Mouse (Mus musculus) kidney, postnatal 10 days (tissue): ENCODE results near the gene Mrgpre.

ENCODE experiments used
- DNase-seq: peaks from one replicate; pipeline ENCODE4 v3.0.0; 2021; ENCODE audit warnings: mixed read lengths

The Mrgpre gene

DNA sequence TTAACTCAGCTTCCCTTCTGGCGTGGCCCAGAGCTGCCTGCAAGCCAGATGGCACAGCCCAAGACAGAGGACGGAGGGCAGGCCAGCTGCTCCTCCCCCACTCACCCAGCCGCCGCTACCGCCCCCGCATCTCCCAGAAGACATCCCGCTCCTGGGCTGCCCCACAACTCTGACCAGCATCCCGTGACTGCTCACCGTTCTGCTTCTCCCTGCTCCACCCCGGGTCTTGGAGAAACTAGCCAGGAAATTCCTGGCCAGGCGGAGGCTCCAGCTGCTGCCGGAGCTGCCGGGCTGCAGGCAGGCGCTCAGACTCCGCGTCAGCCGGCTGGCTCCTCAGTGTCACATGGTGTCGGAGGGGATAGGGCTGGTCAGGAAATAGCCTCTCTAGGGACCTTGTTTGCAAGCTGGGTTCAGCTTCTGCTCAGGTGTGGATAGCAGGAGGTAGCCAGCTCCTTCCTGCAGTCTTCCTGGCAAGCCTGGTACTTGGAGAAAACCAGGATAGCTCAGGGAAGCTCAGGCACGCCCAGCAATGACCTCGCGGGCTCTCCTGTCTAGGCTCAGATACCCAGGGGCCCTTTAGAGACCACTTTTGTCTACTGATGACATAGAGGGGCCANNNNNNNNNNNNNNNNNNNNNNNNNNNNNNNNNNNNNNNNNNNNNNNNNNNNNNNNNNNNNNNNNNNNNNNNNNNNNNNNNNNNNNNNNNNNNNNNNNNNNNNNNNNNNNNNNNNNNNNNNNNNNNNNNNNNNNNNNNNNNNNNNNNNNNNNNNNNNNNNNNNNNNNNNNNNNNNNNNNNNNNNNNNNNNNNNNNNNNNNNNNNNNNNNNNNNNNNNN, at the start of gene Mrgpre:
Mrgpre (minus strand) TSS at position 505 of the 834 bp plus-strand sequence.
- DNase-seq = peak; percentile 90

- no peak for DNase-seq
These were observed 49.4 kb upstream of the Mrgpre start for GRCm38 (mm10) chr7:143833581-143834190.

DNA sequence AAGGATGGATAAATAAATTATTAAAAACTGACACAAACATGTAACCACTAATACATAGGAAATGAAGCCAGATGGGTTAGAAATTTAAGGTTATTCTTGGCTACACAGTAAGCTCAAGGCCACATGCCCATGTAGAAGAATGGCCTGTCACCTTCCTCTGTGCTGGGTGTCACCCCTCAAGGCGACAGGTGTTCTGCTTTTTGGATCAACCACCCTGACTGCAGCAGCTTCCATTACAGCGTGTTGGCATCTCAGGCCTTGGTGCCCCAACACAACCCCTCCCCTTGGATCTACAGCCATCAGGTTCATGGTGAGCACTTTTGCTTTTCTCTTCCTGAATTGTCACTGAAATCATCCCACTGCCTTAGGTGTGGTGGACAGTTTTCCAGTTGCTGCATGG, 48.3 kb upstream of the Mrgpre start:
- no peak for DNase-seq

- DNase-seq = peak; percentile 27
These were observed 47.9 kb upstream of the Mrgpre start for GRCm38 (mm10) chr7:143832196-143832595.

DNA sequence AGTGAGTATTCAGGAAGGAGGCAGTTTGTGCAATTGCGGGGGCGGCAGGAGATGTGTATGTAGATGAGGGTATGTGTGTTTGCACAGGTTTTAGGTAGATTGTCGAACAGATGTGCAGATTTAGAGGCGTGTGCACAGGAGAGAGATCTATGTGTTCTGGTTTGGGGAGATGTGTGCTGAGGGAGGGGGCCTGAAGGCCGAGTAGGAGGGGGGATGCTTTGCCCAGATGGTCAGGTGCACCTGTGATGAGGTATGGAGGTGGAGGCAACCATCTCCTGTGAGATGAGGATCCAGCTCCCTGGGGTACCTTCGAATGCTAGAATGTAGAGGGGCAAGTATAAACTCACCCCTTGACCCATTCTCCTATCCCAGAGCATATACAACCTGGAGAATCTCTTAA, 46.1 kb upstream of the Mrgpre start:
- no peak for DNase-seq

DNA sequence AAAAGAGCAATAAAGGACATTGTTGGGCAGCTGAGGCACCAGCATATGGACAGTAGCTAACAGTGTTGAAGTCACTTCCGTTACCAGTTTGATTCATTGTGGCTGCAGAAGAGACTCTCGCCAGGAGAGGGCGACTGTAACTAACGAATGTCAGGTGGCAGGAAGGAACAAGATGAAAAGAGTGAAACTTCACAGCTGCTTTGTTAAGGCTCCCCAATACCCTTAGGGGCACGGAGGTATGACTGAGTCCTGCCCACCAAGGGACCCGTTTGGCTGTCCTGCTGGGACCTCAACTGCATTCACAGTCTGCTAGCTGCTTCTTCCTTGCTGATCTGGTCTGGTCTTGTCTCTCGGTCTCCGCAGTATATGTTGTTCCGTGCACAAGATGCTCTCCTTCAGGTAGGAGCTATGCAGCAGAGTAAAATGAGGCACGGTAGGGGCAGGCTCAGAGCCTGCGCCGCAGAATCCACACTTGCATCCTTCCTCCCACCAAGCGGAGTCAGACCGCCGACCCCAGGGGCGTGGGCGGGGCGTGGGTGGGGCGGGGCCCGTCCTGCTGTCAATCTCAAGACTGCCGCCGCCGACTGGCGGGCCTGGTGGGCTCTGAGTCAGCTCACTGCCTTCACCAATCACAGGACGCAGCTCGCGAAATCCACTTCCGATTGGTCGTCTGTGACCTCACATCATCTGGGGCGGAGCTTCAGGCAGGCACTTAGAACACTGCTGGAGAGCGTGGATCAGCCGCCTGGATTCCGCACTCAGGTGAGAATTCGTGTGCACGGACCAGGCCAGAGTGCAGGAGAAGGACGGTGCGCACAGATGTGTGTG, 45.4 kb upstream of the Mrgpre start:
- peak; percentile 96 for DNase-seq

DNA sequence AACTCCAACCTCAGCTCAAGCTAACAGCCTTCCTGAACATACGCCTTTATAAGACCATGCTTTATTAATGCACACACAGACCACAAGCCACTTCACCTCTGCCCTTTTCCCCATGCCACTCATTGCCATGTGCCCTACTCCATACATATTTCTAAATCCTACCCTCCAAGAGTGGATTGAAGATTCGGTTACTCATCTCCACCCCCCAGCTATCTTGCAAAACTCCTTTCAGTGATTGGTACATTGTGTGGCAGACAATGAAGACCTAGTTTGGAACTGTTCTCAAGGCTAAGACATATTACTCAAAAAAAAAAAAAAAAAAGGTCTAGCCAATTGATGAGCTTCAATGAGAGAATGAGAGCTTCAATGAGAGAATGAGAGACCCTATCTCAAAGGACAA, 42.7 kb upstream of the Mrgpre start:
- DNase-seq = no peak

DNA sequence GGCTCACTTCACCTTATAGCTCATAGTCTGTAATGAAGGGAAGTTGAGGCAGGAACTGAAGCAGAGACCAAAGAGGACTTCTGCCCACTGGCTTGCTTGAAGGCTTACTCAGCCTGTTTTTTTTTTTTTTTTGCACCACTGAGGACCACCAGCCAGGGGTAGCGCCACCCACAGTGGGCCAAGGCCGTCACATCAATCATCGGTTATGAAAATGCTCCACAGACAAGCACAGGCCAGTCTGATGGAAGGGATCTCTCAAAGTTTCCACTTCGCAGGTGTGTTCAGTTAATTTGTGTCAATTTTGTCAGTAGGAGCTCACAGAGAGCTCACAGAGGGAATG, 38.9 kb upstream of the Mrgpre start:
- no peak for DNase-seq

DNA sequence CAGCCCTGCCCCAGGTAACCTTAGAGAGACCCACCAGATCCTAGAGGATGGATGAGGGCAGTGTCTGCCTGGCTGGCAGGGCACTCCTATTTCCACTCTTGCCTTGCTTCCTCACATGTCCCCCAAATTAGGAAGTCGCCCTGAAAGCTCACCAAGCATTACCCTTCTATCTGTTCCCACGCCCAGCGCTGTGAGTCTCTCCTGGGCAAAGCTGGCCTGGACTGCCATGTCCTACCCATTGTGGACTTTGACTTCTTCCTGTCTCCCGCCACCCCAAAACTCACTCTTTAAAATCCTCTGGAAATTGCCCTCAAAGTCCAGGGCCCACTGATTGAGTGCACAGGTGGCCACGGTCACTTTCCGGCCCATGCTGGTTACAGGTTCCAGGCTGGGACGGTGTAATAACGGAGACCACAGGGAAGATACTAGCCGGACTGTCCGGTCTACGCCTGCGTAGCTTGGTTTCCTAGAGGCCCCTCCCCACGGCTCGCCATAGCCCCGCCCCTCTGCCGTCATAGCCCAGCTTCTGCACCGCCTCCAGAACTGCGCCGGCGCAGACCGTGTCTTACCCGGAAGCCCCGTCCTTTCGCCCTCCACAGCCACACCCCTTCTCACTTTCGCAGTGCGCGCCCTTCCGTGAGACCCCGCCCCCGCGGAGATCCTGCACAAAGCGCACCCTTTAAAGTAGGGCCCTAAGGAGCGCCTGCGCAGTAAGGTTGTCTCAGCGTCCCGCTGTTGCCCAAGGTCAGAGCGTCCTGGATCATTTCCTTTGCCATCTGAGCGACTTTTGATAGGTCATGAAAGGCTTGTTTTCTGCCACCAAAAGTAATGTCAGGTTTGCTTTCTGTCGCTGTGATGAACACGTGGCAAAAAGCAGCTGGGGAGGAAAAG, 38.3 kb upstream of the Mrgpre start, which contains the start of the genes Nadsyn1 and Dhcr7:
Nadsyn1 (minus strand) TSS at position 475 of the 891 bp plus-strand sequence.
Dhcr7 (plus strand) TSS at position 771 of the 891 bp plus-strand sequence.
- peak; percentile 100 for DNase-seq

DNA sequence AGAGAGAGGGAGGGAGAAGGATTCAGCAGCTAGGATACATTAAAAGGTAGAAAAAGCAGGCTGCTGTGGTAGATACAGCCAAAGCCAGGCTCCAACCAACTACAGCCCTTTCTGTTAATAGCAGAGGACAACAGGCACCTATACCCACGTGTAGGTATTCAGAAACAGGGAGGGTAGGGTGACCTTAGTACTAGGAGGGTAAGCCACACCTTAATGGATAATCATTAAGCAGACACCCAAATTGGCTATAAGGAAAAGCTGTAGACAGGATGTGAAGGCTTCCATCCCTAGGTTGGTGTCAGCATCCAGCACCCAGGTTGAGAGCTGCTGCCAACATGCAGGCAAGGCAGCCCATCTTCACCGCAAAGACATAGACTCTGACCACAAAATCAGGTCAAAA, 36.9 kb upstream of the Mrgpre start:
- no peak for DNase-seq

DNA sequence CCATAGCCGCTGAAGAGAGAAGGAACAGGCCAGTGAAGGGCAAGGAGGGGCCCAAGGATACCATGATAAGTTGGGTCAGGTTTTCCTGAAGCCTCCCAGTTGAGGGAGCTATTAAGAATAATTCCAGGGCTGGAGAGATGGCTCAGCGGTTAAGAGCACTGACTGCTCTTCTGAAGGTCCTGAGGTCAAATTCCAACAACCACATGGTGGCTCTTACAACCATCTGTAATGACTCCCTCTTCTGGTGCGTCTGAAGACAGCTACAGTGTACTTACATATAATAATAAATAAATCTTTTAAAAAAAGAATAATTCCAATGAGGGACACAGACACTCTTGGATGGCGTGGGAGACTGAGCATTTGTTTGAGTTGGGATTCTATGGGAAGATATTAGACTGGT, 34.9 kb upstream of the Mrgpre start:
- DNase-seq = no peak

DNA sequence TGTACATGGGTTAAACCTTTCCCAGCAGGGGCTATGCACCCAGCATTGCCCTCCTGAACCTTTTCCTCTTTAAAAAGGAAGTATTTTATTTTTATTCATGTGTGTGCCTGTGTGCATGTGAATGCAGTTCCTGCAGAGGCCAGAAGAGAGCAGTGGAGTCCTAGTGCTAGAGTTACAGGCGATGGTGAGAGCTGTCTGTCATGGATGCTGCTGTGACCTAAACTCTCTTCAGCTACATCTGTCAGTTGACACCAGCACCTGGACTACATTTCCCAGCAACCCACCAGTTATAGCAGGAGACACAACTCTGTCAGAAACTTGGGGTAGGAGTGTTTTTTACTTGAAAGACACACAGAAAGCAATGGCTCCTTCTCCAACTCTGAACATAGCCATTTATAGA, 24.6 kb upstream of the Mrgpre start:
- DNase-seq = peak; percentile 37

GRCm38 (mm10) chr7:143805199-143805624, 20.9 kb upstream of the Mrgpre start:
- DNase-seq = peak; percentile 39

DNA sequence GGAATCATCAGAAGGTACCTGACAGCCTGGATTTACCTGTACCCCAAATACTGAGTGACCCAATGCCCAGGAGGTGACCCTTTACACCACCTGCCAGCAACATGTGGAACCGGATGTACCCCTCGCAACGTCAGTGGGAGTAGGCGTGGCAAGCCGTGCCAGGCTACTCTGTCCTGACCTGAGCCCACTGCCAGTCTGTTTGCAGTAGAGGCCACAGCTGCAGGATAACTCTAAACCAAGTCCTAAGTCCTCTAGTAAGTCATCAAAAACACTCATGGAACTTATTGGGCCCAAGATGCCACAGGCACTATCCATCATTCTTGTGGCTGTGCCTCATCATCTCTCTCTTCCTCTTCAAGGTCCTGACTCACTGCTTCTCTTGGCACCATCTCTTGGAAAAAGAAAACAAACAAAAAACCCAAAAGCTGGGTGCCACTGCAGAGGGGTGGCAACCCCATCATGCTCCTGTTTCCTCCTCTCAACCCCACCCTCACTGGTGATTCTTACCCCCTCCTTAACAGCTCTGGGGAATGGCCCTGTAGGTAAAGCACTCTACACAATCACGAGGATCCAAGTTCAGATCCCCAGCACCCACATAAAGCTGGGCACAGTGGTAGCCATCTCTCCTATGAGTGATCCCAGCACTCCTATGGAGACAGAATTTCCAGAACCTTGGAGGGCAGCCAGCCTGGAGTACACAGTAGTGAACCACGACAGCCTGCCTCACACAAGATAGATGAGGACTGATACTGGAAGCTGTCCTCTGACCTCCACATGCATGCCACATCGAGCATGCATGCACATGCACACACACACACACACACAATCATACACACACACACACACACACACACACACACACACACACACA, 17.1 kb upstream of the Mrgpre start:
- DNase-seq = no peak

- no peak for DNase-seq
These were observed 16.5 kb upstream of the Mrgpre start for GRCm38 (mm10) chr7:143800770-143801169.

GRCm38 (mm10) chr7:143798783-143799182, 14.5 kb upstream of the Mrgpre start:
- no peak for DNase-seq

DNA sequence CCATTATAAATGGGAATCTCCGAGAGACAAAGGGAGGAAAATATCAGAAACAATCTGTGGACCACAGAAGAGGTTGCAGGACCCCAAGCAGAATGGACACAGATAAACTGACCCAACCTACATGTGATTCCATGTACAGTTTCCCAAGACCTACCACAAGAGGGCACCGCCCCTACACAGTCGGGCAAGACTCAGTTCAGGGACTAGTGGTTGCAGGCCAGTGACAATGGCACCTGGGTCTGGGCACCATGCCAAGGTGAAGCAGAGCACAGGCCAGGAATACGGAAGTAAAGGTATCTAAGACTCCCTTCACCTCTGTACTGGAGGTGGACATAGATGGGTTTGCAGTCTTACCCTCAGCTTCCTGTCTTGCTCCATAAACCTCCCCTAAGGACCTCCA, 8.8 kb upstream of the Mrgpre start:
- DNase-seq = peak; percentile 81

DNA sequence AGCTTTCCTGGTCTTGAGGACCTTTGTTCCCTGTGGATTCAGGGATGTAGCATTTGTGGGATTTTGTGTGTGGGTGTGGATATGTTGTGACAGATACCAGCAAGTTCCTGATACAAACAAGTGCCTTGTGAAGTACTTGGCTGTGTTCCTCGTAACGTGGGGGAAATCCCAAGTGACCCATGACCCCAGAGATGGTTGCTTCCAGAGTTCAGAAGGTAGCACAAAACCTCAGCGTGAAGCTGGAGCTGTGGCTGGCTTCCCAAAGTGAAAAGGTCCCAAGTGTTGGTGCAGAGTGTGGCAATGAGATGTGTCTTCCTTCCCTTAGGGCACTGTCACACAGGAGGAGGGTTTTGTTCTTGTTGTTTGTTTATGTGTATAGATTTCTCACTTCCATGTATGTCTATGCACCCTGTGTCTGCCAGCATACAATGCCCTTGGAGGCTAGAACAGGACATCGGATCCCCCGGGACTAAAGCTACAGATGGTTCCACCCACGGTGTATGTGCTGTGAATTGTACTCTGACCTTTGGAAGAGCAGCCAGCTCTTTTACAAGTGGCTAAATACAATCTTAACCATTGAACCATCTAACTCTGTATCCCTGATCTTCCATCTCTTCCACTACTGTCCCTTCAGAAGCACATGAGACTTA, 8.2 kb upstream of the Mrgpre start:
- DNase-seq = no peak

- DNase-seq = peak; percentile 46
These were observed 813 bp downstream of the Mrgpre start for GRCm38 (mm10) chr7:143783378-143783995.

- DNase-seq = peak; percentile 38
These were observed 6.9 kb downstream of the Mrgpre start for GRCm38 (mm10) chr7:143777375-143777774.
